Mouse (Mus musculus): ENCODE data around the gene Opn1mw. TPM values are rescaled to one million over a fixed set of nuclear protein-coding genes. Genes with fewer than 3 reads are reported as not detected.
"Not testable (repeated sequence)": the region's sequence is repeated elsewhere in the genome, so short reads cannot be mapped to it uniquely, and the experiment has no call there.

The Opn1mw gene
- total RNA-seq (2015): not detected in 2 replicates
- not detected in 2 replicates for total RNA-seq (2017)

- no peak for ATAC-seq (ENCODE audit: poor library complexity, severe bottlenecking)
Measured at GRCm38 (mm10) chrX:74127164-74127563, at the start of gene Opn1mw. Gene Opn1mw (plus strand): TSS chrX:74127464.

- no peak for ATAC-seq (ENCODE audit: poor library complexity, severe bottlenecking)
Measured at GRCm38 (mm10) chrX:74084276-74084837, 42.9 kb upstream of the Opn1mw start.

GRCm38 (mm10) chrX:74084946-74085498 is 42.2 kb upstream of the Opn1mw start:
- peak; percentile 30 for ATAC-seq (ENCODE audit: poor library complexity, severe bottlenecking)

- ATAC-seq (ENCODE audit: poor library complexity, severe bottlenecking): peak; percentile 99
Measured at GRCm38 (mm10) chrX:74085601-74086038, 41.6 kb upstream of the Opn1mw start.

- ATAC-seq (ENCODE audit: poor library complexity, severe bottlenecking): 0 out of 2 replicates have a peak, but pooled peaks have one; percentile 38
Measured at GRCm38 (mm10) chrX:74095130-74095529, 32.1 kb upstream of the Opn1mw start.

- ATAC-seq (ENCODE audit: poor library complexity, severe bottlenecking): no peak
Measured at GRCm38 (mm10) chrX:74103457-74104188, 23.6 kb upstream of the Opn1mw start.

GRCm38 (mm10) chrX:74105916-74106315 is 21.3 kb upstream of the Opn1mw start:
- ATAC-seq (ENCODE audit: poor library complexity, severe bottlenecking): no peak

GRCm38 (mm10) chrX:74108747-74109146 is 18.5 kb upstream of the Opn1mw start:
- ATAC-seq (ENCODE audit: poor library complexity, severe bottlenecking): no peak

GRCm38 (mm10) chrX:74114036-74114435 is 13.2 kb upstream of the Opn1mw start:
- no peak for ATAC-seq (ENCODE audit: poor library complexity, severe bottlenecking)

GRCm38 (mm10) chrX:74115511-74115910 is 11.8 kb upstream of the Opn1mw start:
- ATAC-seq (ENCODE audit: poor library complexity, severe bottlenecking): peak; percentile 88

GRCm38 (mm10) chrX:74124975-74125374 is 2.3 kb upstream of the Opn1mw start:
- no peak for ATAC-seq (ENCODE audit: poor library complexity, severe bottlenecking)

GRCm38 (mm10) chrX:74135263-74135662 is 8.0 kb downstream of the Opn1mw start, which contains the start of gene Mecp2:
Gene Mecp2 (minus strand): TSS chrX:74135363.
- not testable (repeated sequence) for ATAC-seq (ENCODE audit: poor library complexity, severe bottlenecking)

GRCm38 (mm10) chrX:74167738-74168137 is 40.5 kb downstream of the Opn1mw start, which contains the start of gene Tex28:
Gene Tex28 (minus strand): TSS chrX:74167838.
- no peak for ATAC-seq (ENCODE audit: poor library complexity, severe bottlenecking)

- no peak for ATAC-seq (ENCODE audit: poor library complexity, severe bottlenecking)
Measured at GRCm38 (mm10) chrX:74176959-74177358, 49.7 kb downstream of the Opn1mw start, which contains the start of gene Tktl1. Gene Tktl1 (plus strand): TSS chrX:74177259.

Other genes with a start within 250 kb of the Opn1mw start
- gene Avpr2, start 235.4 kb upstream of the Opn1mw start, total RNA-seq (2015): not detected in 2 replicates
- 0.12 and 0.33 TPM in 2 replicates for gene Avpr2, start 235.4 kb upstream of the Opn1mw start, total RNA-seq (2017)
- gene L1cam, start 231.4 kb upstream of the Opn1mw start, total RNA-seq (2015): 49.8 and 51.5 TPM in 2 replicates
- 21.3 and 34.5 TPM in 2 replicates for gene L1cam, start 231.4 kb upstream of the Opn1mw start, total RNA-seq (2017)
- 67.6 and 69.7 TPM in 2 replicates for gene Arhgap4, start 205.6 kb upstream of the Opn1mw start, total RNA-seq (2015)
- 98.9 and 119 TPM in 2 replicates for gene Arhgap4, start 205.6 kb upstream of the Opn1mw start, total RNA-seq (2017)
- gene Naa10, start 205.5 kb upstream of the Opn1mw start, total RNA-seq (2015): 51.7 and 59.9 TPM in 2 replicates
- 79.4 and 93.7 TPM in 2 replicates for gene Naa10, start 205.5 kb upstream of the Opn1mw start, total RNA-seq (2017)
- gene Renbp, start 196.6 kb upstream of the Opn1mw start, total RNA-seq (2015): 11.3 and 13.5 TPM in 2 replicates
- 23.1 and 34.4 TPM in 2 replicates for gene Renbp, start 196.6 kb upstream of the Opn1mw start, total RNA-seq (2017)
- gene Hcfc1, start 161.1 kb upstream of the Opn1mw start, total RNA-seq (2015): 108 and 109 TPM in 2 replicates
- 52.5 and 67.7 TPM in 2 replicates for gene Hcfc1, start 161.1 kb upstream of the Opn1mw start, total RNA-seq (2017)
- 46.4 and 55.3 TPM in 2 replicates for gene Irak1, start 103.5 kb upstream of the Opn1mw start, total RNA-seq (2015)
- gene Irak1, start 103.5 kb upstream of the Opn1mw start, total RNA-seq (2017): 32.3 and 46.0 TPM in 2 replicates
- gene Mecp2, start 7.9 kb downstream of the Opn1mw start, total RNA-seq (2015): 15.2 and 16.4 TPM in 2 replicates
- 16.9 and 17.7 TPM in 2 replicates for gene Mecp2, start 7.9 kb downstream of the Opn1mw start, total RNA-seq (2017)
- gene Tex28, start 40.4 kb downstream of the Opn1mw start, total RNA-seq (2015): not detected in 2 replicates
- not detected in 2 replicates for gene Tex28, start 40.4 kb downstream of the Opn1mw start, total RNA-seq (2017)
- gene Tktl1, start 49.8 kb downstream of the Opn1mw start, total RNA-seq (2015): not detected in 2 replicates
- gene Tktl1, start 49.8 kb downstream of the Opn1mw start, total RNA-seq (2017): not detected in 2 replicates
- gene Flna, start 122.4 kb downstream of the Opn1mw start, total RNA-seq (2015): 614 and 619 TPM in 2 replicates
- gene Flna, start 122.4 kb downstream of the Opn1mw start, total RNA-seq (2017): 2,027 and 2,122 TPM in 2 replicates
- gene Emd, start 127.2 kb downstream of the Opn1mw start, total RNA-seq (2015): 89.4 and 95.2 TPM in 2 replicates
- 73.3 and 99.8 TPM in 2 replicates for gene Emd, start 127.2 kb downstream of the Opn1mw start, total RNA-seq (2017)
- 2,650 and 3,055 TPM in 2 replicates for gene Rpl10, start 143.3 kb downstream of the Opn1mw start, total RNA-seq (2015)
- gene Rpl10, start 143.3 kb downstream of the Opn1mw start, total RNA-seq (2017): 1,311 and 1,465 TPM in 2 replicates
- gene Taz, start 154.4 kb downstream of the Opn1mw start, total RNA-seq (2015): 45.2 and 49.3 TPM in 2 replicates
- 28.1 and 33.1 TPM in 2 replicates for gene Taz, start 154.4 kb downstream of the Opn1mw start, total RNA-seq (2017)
- 105 and 116 TPM in 2 replicates for gene Dnase1l1, start 154.9 kb downstream of the Opn1mw start, total RNA-seq (2015)
- 63.8 and 69.1 TPM in 2 replicates for gene Dnase1l1, start 154.9 kb downstream of the Opn1mw start, total RNA-seq (2017)
- gene Atp6ap1, start 169.6 kb downstream of the Opn1mw start, total RNA-seq (2015): 229 and 231 TPM in 2 replicates
- gene Atp6ap1, start 169.6 kb downstream of the Opn1mw start, total RNA-seq (2017): 218 and 254 TPM in 2 replicates
- gene Gdi1, start 177.5 kb downstream of the Opn1mw start, total RNA-seq (2015): 133 and 170 TPM in 2 replicates
- 44.6 and 70.5 TPM in 2 replicates for gene Gdi1, start 177.5 kb downstream of the Opn1mw start, total RNA-seq (2017)
- gene Fam50a, start 185.6 kb downstream of the Opn1mw start, total RNA-seq (2015): 43.2 and 51.5 TPM in 2 replicates
- gene Fam50a, start 185.6 kb downstream of the Opn1mw start, total RNA-seq (2017): 42.8 and 63.1 TPM in 2 replicates
- gene Plxna3, start 201.6 kb downstream of the Opn1mw start, total RNA-seq (2015): 0.09 and 0.50 TPM in 2 replicates
- gene Plxna3, start 201.6 kb downstream of the Opn1mw start, total RNA-seq (2017): 0.57 and 0.70 TPM in 2 replicates
- gene Lage3, start 226.2 kb downstream of the Opn1mw start, total RNA-seq (2015): 53.3 and 55.1 TPM in 2 replicates
- 16.0 and 20.2 TPM in 2 replicates for gene Lage3, start 226.2 kb downstream of the Opn1mw start, total RNA-seq (2017)
- gene Ubl4a, start 245.8 kb downstream of the Opn1mw start, total RNA-seq (2015): 27.0 and 32.0 TPM in 2 replicates
- gene Ubl4a, start 245.8 kb downstream of the Opn1mw start, total RNA-seq (2017): 11.5 and 13.1 TPM in 2 replicates
- 18.4 and 24.3 TPM in 2 replicates for gene Slc10a3, start 245.9 kb downstream of the Opn1mw start, total RNA-seq (2015)
- gene Slc10a3, start 245.9 kb downstream of the Opn1mw start, total RNA-seq (2017): 12.3 and 12.9 TPM in 2 replicates

Measured in megakaryocyte, adult 5-6 weeks (primary cell).